Mouse (Mus musculus) heart, adult 2 months (tissue): ENCODE data around the gene Bhmt.

Source experiments
- CTCF ChIP-seq: fragments of 200-600 bp; IDR thresholded peaks from 2 replicates; pipeline ENCODE4 v1.8.1; 2022; ENCODE audit warnings: antibody characterized with exemption, mild to moderate bottlenecking, moderate library complexity
- EP300 ChIP-seq: fragments of 200-500 bp; IDR thresholded peaks from 2 replicates; pipeline ENCODE4 v1.6.1; 2011; ENCODE audit warnings: low read depth, low read length, control low read depth; ENCODE audit not compliant: insufficient read depth
- POLR2A ChIP-seq: fragments of 200-500 bp; IDR thresholded peaks from 2 replicates; pipeline ENCODE4 v1.6.1; 2011; ENCODE audit warnings: mild to moderate bottlenecking, low read depth, low read length, control low read depth; ENCODE audit not compliant: insufficient read depth

GRCm38 (mm10) chr13:93580431-93580830 lies 57.3 kb downstream of the Bhmt start:
- TF ChIP-seq CTCF (no peak), POLR2A (no peak), EP300 (no peak)
